Mouse (Mus musculus) megakaryocyte, adult 5-6 weeks (primary cell): ENCODE data around the gene Olfr376. TPM values are rescaled to one million over a fixed set of nuclear protein-coding genes. Genes with fewer than 3 reads are reported as not detected.
A peak's percentile ranks its signal among the peaks of the same experiment; 100 is the strongest.

Experiments used
- ATAC-seq: 2 replicates; pipeline ENCODE4 v1.8.0; 2016; ENCODE audit warnings: mild to moderate bottlenecking, inconsistent platforms; ENCODE audit not compliant: poor library complexity, severe bottlenecking
- total RNA-seq, 2 experiments: library from RNA; stranded (forward) in 1 of 2; stranded (reverse) in 1 of 2; fragments of 153-499, 151-499 nt in 1 of 2; fragments of 221-1000, 200-1000 nt in 1 of 2; gene quantifications; 2 replicates each; pipeline versions ENCODE4 v1.2.3 to v1.2.4; 2015 to 2017

The Olfr376 gene
- total RNA-seq (2015) (not detected in 2 replicates), total RNA-seq (2017) (not detected in 2 replicates)

DNA sequence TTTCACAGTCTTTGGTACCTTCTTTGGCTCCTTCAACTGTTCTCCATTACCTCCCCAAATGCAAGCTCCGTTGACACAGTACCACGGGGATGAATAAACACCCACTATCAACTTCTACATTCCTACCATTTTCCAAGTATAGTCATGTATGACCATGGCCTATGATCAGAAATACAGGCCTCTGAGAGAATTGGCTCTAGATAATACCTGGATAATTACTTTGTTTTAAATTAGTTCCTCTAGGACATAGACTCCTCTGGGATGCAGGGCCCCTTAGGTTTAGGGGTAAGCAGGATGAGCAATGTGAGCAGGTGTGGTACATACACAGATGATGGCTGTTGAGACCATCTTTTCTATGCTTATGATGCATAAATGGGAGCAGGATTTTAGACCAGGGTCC, at the start of gene Olfr376:
TSS of gene Olfr376 (plus strand) at position 301 of the 400 bp plus-strand sequence.
- ATAC-seq = no peak

DNA sequence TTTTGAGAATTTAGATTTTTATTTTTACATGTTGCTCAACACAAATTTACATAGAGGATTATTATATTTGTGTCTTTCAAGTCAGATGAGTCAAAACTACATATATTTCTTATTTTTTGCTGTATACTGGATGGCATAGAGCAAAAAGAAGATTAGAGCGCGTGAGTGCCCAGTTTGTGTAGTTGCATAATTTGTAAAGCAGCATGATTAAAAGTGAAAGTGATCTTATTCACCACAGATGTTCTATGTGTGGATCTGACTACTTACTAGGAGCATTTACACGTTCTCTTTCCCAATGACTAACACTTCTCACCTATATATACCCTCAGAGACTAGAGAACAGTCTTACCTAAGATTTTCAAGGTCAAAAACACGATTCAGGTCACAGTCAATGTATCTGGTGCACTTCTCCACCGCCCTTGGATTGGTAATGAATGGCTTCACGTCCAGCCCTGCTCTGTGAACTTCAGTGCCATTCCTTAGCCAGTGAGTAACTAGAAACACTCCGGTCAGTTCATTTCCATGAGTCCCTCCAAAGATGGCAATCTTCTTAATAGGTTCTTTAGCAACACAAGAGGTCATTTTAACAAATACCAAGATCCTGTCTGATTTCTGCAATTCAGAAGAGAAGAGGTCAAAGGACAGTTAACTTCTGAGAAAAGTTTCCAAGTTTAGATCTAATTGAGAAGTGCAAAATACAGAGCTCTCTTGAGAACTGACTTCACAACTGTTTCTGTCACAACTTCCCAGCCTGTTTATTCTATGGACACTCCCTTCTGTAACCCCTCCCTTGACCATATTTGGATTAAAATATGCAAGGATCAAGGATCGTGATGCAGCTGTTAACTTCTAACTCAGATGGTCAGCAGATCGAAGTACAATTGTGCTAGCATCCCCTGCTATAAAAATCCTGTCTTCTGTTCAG, 46.9 kb upstream of the Olfr376 start:
- no peak for ATAC-seq

DNA sequence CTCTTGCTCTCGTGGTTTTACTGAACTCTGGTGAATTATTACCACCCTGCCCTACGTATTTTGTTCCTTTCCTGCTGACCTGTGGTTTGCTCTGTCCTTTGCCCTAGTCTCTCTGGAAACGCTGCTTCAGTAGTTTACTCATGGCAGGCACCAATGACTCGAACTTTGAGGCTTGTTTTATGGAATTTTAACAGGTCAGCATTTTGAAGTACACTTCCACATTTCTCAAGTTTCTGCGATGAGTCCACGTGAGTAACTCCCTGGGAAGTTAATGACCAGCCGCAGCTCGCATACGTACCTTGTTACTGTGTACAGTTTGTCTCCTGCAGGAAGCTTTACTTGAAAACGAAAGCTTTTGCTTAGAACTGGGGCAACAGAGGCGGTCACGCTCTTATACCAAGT, 44.6 kb upstream of the Olfr376 start:
- 0 out of 2 replicates have a peak, but pooled peaks have one; percentile 18 for ATAC-seq

DNA sequence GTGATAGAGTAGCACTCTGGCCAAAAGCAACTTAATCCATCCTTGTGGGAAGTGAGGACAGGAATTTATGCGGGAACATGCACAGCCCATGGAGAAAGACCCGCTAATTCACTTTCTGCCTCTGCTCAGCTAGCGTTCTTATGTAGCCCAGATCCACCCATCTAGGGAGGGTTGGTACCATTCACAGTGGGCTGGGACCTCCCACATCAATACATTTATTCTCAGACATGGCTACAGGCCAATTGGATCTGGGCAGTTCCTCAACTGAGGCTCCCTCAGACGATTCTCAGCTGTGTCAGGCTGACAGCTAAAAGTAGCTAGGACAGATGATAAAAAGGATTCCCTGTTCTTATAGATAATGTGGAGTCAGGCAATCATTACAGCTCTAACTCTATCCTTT, 43.7 kb upstream of the Olfr376 start:
- no peak for ATAC-seq

DNA sequence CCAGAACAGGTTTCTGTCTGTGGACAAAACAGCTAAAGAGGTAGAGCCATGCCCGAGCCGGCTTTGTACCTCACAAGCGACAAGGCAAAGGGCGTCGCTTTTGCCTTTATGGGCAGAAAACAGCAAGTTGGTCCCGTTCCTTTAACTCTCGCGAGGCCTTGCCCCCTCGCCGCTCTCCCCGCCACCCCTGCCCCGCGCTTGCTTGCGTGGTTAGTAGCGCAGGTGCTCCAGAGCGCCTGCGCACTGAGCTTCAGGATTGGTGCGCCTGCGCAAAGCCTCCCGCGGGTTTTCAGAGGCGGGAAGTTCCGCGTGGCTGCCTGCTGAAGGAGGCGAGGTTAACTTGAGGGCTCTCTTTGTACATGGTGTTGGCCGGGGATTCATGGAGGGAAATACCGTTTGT, 41.6 kb upstream of the Olfr376 start, which contains the start of the genes Aspa, Gm49340 and Spata22:
TSS of gene Aspa (minus strand) at position 155 of the 400 bp plus-strand sequence.
TSS of gene Gm49340 (plus strand) at position 300 of the 400 bp plus-strand sequence.
TSS of gene Spata22 (plus strand) at position 300 of the 400 bp plus-strand sequence.
- ATAC-seq = no peak

DNA sequence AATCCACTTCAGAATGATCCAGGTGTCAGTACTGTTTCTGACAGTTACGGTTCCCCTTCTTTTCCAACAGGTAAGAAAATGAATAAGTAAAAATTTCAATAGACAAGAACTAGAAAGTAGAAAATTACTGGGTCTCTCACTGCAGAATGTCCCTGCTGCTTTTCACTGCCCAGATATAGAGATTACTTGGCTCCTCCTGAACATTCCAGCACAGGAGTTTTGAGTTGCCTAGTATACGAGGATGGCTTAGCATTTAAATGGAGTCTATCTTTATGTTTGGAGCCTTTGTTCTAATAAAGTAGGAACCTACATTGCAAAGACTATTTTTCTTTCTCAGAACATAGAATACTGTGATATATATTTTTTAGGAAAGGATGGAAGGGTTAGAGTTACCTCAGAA, 37.7 kb upstream of the Olfr376 start:
- ATAC-seq = no peak

DNA sequence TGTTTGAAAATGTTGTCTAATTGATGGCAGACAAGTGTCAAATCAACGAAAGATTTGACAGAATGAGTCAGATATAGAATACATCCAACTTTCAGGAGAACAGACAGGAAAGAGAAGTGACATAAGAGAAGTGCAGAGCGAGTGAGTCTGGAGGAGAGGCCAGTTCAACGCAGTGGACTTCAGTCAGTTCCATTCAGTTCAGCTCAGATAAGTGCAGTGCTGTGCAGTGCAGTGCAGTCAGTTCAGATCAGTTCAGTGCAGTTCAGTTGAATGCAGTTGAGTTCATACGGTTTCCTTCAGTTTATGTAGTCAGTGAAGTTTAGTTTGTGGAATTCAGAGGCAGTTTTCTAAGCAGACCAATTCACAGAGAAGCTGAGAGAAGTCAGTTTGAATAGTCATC, 34.1 kb upstream of the Olfr376 start:
- ATAC-seq = no peak

DNA sequence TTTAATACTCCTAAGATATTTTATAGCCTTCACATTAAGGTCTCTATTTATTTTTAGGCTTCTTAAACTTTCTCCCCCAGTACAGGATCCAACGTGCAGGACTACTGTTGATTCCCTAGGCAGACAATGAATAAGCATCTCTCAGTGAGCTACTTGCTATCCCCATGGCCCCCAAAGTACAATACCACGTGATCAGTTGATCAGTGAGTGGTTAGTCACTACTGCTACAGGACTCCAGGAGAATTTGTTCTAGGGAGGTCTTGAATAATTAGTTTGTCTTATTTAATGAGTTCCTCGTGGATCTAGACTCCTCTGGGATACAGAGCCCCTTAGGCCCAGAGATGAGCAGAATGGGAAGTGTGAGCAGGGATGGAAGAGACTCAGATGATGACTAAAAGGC, 20.6 kb upstream of the Olfr376 start, which contains the start of gene Olfr20:
TSS of gene Olfr20 (plus strand) at position 301 of the 400 bp plus-strand sequence.
- no peak for ATAC-seq

DNA sequence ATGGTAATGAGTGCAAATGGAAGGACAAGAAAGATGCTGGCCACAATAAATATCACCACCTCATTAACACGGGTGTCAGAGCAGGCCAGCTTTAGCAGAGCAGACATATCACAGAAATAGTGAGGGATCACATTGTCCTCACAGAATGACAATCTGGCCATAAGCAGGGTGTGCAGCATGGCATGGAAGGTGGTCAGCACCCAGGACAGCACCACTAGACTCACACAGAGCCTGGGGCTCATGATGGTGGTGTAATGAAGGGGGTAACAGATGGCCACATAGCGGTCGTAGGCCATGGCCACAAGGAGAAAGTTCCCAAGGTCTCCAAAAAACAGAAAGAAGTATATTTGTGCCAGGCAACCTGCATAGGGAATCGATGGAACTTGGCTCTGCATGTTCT, 24.3 kb downstream of the Olfr376 start:
- ATAC-seq = no peak

DNA sequence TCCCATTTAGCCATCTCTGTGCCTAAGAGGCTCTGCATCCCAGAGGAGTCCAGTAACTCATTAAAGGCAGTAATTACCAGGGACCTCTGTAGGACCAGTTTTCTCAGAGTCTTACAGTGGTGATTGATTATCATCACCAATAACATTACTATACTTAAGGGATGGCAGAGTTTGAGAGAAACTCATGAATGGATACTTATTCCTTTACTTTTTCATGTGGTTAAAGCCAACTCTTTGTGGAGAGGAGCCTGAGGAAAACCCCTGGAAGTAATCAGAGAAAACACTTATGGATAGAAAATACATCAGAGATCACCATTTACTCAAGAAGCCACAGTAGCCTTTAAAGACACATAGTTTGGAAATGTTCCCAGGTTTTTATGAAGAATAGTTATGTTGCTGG, 28.5 kb downstream of the Olfr376 start, which contains the start of gene Olfr1:
TSS of gene Olfr1 (minus strand) at position 101 of the 400 bp plus-strand sequence.
- no peak for ATAC-seq

Other genes starting within 250 kb of the Olfr376 start
- 14.9 and 15.1 TPM in 2 replicates for gene Haspin, start 233.0 kb upstream of the Olfr376 start, total RNA-seq (2015)
- gene Haspin, start 233.0 kb upstream of the Olfr376 start, total RNA-seq (2017) = 19.2 and 21.8 TPM in 2 replicates
- gene P2rx5, start 210.8 kb upstream of the Olfr376 start, total RNA-seq (2015) = not detected in 2 replicates
- not detected in 2 replicates for gene P2rx5, start 210.8 kb upstream of the Olfr376 start, total RNA-seq (2017)
- 42.9 and 53.0 TPM in 2 replicates for gene Emc6, start 194.2 kb upstream of the Olfr376 start, total RNA-seq (2015)
- gene Emc6, start 194.2 kb upstream of the Olfr376 start, total RNA-seq (2017) = 28.7 and 29.0 TPM in 2 replicates
- gene Tax1bp3, start 194.2 kb upstream of the Olfr376 start, total RNA-seq (2015) = 13.7 and 19.9 TPM in 2 replicates
- 16.8 and 18.5 TPM in 2 replicates for gene Tax1bp3, start 194.2 kb upstream of the Olfr376 start, total RNA-seq (2017)
- gene Ctns, start 172.2 kb upstream of the Olfr376 start, total RNA-seq (2015) = 18.4 and 19.3 TPM in 2 replicates
- 21.0 and 23.3 TPM in 2 replicates for gene Ctns, start 172.2 kb upstream of the Olfr376 start, total RNA-seq (2017)
- gene Shpk, start 171.8 kb upstream of the Olfr376 start, total RNA-seq (2015) = 1.1 and 1.6 TPM in 2 replicates
- gene Shpk, start 171.8 kb upstream of the Olfr376 start, total RNA-seq (2017) = 1.1 and 2.2 TPM in 2 replicates
- gene Trpv1, start 137.0 kb upstream of the Olfr376 start, total RNA-seq (2015) = not detected in 2 replicates
- gene Trpv1, start 137.0 kb upstream of the Olfr376 start, total RNA-seq (2017) = not detected in 2 replicates
- not detected in 2 replicates for gene Trpv3, start 103.9 kb upstream of the Olfr376 start, total RNA-seq (2015)
- gene Trpv3, start 103.9 kb upstream of the Olfr376 start, total RNA-seq (2017) = not detected in 2 replicates
- 1.1 and 1.3 TPM in 2 replicates for gene Aspa, start 41.6 kb upstream of the Olfr376 start, total RNA-seq (2015)
- gene Aspa, start 41.6 kb upstream of the Olfr376 start, total RNA-seq (2017) = 1.7 and 2.2 TPM in 2 replicates
- gene Gm49340, start 41.5 kb upstream of the Olfr376 start, total RNA-seq (2015) = not detected in 2 replicates
- gene Gm49340, start 41.5 kb upstream of the Olfr376 start, total RNA-seq (2017) = not detected in 2 replicates
- gene Spata22, start 41.5 kb upstream of the Olfr376 start, total RNA-seq (2015) = not detected in 2 replicates
- not detected in 2 replicates for gene Spata22, start 41.5 kb upstream of the Olfr376 start, total RNA-seq (2017)
- not detected in 2 replicates for gene Olfr20, start 20.5 kb upstream of the Olfr376 start, total RNA-seq (2015)
- not detected in 2 replicates for gene Olfr20, start 20.5 kb upstream of the Olfr376 start, total RNA-seq (2017)
- gene Olfr1, start 28.4 kb downstream of the Olfr376 start, total RNA-seq (2015) = not detected in 2 replicates
- gene Olfr1, start 28.4 kb downstream of the Olfr376 start, total RNA-seq (2017) = not detected in 2 replicates
- gene Olfr378, start 57.2 kb downstream of the Olfr376 start, total RNA-seq (2015) = not detected in 2 replicates
- gene Olfr378, start 57.2 kb downstream of the Olfr376 start, total RNA-seq (2017) = not detected in 2 replicates
- gene Olfr380, start 86.3 kb downstream of the Olfr376 start, total RNA-seq (2015) = not detected in 2 replicates
- not detected in 2 replicates for gene Olfr380, start 86.3 kb downstream of the Olfr376 start, total RNA-seq (2017)
- gene Olfr381, start 120.4 kb downstream of the Olfr376 start, total RNA-seq (2015) = not detected in 2 replicates
- not detected in 2 replicates for gene Olfr381, start 120.4 kb downstream of the Olfr376 start, total RNA-seq (2017)
- not detected in 2 replicates for gene Olfr382, start 146.0 kb downstream of the Olfr376 start, total RNA-seq (2015)
- not detected in 2 replicates for gene Olfr382, start 146.0 kb downstream of the Olfr376 start, total RNA-seq (2017)
- not detected in 2 replicates for gene Olfr385, start 221.8 kb downstream of the Olfr376 start, total RNA-seq (2015)
- not detected in 2 replicates for gene Olfr385, start 221.8 kb downstream of the Olfr376 start, total RNA-seq (2017)
- not detected in 2 replicates for gene Olfr384, start 227.3 kb downstream of the Olfr376 start, total RNA-seq (2015)
- gene Olfr384, start 227.3 kb downstream of the Olfr376 start, total RNA-seq (2017) = not detected in 2 replicates